Mouse (Mus musculus) midbrain, embryonic 10.5 days (tissue): ENCODE measurements around the gene B3gnt3. TPM values are rescaled to one million over a fixed set of nuclear protein-coding genes. Genes with fewer than 3 reads are reported as not detected.
"Not testable (repeated sequence)": the region's sequence is repeated elsewhere in the genome, so short reads cannot be mapped to it uniquely, and the experiment has no call there.

Source experiments
- DNase-seq: peaks from one replicate; pipeline ENCODE4 v3.0.0-alpha.2; 2017; ENCODE audit warnings: low spot score
- H3K27ac ChIP-seq: fragments of 300-500 bp; sonication (generic); replicated peaks from 2 replicates; pipeline ENCODE4 v1.5.1; 2016; ENCODE audit warnings: mild to moderate bottlenecking
- H3K27me3 ChIP-seq: fragments of 300-500 bp; sonication (generic); 2 replicates; pipeline ENCODE4 v1.6.1; 2016; ENCODE audit warnings: low read depth, mild to moderate bottlenecking; ENCODE audit not compliant: poor library complexity, severe bottlenecking
- H3K36me3 ChIP-seq: fragments of 300-500 bp; sonication (generic); 2 replicates; pipeline ENCODE4 v1.6.1; 2016; ENCODE audit warnings: mild to moderate bottlenecking, moderate library complexity
- H3K4me1 ChIP-seq: fragments of 300-500 bp; sonication (generic); 2 replicates; pipeline ENCODE4 v1.6.1; 2016
- H3K4me3 ChIP-seq: fragments of 300-500 bp; sonication (generic); 2 replicates; pipeline ENCODE4 v1.5.1; 2016; ENCODE audit warnings: mild to moderate bottlenecking, moderate library complexity
- H3K9me3 ChIP-seq: fragments of 300-500 bp; sonication (generic); replicated peaks from 2 replicates; pipeline ENCODE4 v1.6.1; 2016; ENCODE audit warnings: mild to moderate bottlenecking
- WGBS: fragments of 180-500 bp; shearing (Covaris S2); methylation state at CpG from one replicate; pipeline ENCODE4 v1.1.7; 2016; 5-methylcytosine and 5-hydroxymethylcytosine counted together
- polyA plus RNA-seq: library from polyadenylated mRNA; unstranded; fragments of >200 nt; fragmentation: Nextera tagmentation; extraction: Ambion mirVana; gene quantifications from 2 replicates; pipeline ENCODE4 v1.2.1, GENCODE M21; 2016

Gene B3gnt3
- 0.67 and 0.89 TPM in 2 replicates for polyA plus RNA-seq

DNA sequence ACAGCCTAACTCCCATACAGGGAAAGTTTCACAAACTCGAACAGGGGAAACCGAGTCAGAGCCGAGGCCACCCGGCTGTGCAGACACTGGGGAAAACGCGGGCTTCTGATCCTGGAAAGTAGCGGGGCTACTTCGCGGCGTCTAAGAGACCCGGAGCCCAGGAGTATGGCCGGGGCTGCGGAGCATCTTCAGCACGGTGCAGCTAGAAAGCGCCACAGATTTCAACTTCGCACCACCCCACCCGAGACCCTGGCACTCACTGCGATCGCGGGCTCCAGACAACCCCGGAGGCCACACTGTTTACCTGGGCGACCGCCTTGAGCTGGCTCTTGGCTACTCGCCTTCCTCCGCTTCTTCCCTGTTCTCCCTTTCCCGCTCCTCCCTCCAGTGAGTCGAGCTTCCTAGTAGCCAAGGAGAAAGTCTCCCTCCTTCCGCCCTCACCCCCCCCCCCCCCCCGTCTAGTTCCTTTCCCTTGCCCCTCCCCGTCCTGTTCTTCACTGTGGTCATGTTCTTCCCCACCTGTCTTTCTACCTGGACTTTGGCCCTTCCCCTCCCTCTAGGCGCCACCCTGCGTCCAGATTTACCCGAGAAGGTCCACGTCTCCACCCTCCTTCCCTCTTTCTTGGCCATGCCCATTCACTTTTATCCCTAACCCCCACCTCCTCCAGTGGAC, at the start of gene B3gnt3:
Gene B3gnt3, minus strand, starts transcription at position 376 of the 673 bp plus-strand sequence.
- Histone ChIP-seq H3K27ac (no peak within 1 kb of the TSS), H3K4me1 (peaks cover 8% of the 10 kb centered on the region; the same call in 1 of the 2 replicates), H3K4me3 (peak within 1 kb of the TSS; percentile 35), H3K9me3 (no peaks in the 10 kb centered on the region), H3K36me3 (no peaks in the 10 kb centered on the region), H3K27me3 (peaks cover 88% of the 10 kb centered on the region)
- 18% methylated on average over 32 of the region's 34 CpGs for WGBS
- DNase-seq, result no peak

DNA sequence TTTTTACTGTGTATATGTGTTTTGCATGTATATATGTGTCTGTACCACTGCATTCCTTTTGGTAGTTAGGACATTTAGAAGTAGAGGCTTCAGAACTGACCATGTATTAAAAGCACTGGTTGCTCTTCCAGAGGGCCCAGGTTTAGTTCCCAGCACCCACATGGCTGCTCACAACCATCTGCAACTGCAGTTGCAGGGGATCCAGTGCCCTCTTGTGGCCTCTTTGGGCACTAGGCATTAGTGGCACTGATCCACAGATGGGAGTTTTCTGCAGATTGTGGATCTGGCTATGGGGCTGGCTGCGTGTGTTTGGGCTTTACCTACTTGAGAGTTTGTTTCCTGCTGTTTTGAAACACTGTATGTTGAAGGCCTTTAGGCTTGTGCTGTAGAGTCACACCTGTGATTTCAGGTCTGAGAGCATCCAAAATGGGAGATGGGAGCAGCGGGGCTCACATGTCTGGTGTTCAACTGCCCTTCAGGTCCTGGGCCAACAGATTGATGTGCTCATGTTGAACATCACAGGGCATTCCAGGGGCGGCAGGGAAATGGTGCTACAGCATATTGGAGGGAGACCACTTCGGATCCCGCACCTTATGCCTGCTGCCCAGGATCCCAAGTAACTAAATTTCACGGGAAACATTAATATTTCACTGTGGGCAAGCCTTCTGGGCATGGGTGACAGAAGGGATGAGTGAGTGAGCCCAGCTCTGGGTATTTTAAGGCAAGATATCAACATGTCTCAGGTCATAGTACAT, 47.9 kb upstream of the B3gnt3 start:
- not testable (repeated sequence) for H3K27ac ChIP-seq, DNase-seq, H3K36me3 ChIP-seq, H3K4me3 ChIP-seq, H3K9me3 ChIP-seq, H3K27me3 ChIP-seq, H3K4me1 ChIP-seq
- WGBS, result 80% methylated on average over 6 of the region's 6 CpGs

DNA sequence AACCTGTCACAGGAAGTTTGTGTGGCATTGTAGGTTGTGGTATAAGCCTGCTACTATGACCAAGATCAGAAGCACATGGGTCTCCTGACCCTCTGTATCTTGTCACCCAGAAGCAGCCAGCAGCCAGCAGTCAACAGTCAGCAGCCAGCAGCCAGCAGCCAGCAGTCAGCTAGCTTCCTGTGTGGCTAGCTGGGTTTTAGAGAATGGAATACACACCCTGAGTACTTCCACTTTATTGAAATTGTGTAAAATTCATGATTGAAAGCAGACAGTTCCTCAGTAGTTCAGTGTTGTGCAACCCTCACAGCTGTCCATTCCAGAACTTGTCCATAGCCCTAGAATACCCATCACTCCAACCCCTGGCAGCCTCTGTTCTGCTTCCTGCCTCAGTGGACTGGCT, 45.5 kb upstream of the B3gnt3 start:
- not testable (repeated sequence) for H3K4me1 ChIP-seq, H3K27me3 ChIP-seq, H3K9me3 ChIP-seq, H3K36me3 ChIP-seq, H3K4me3 ChIP-seq, H3K27ac ChIP-seq, DNase-seq

DNA sequence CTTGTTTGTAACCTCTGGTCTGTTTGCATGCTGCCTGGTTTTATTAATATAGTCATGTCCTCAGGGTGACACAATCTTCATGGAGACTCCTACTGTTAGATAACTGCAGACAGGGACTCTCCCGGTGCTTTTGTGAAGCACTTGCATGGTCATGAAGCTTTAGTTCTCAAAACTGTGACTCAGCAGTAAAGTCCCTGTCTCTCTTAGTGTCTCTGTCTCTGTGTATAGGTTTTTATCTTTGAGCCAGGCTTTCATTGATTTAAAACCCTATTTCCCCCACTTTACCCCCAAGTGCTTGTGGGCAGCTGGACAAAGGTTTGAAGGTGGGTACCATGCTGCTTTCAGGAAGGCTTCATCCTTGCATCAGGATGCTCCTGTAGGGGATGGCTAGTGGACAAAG, 43.7 kb upstream of the B3gnt3 start:
- Histone ChIP-seq H3K27ac (no peak overlapping the region), H3K36me3 (no peaks in the 10 kb centered on the region), H3K27me3 (peaks cover 14% of the 10 kb centered on the region), H3K4me1 (peaks cover 9% of the 10 kb centered on the region), H3K9me3 (0 out of 2 replicates have a peak, but pooled peaks cover 2% of the 10 kb centered on the region), H3K4me3 (no peak overlapping the region)
- WGBS, result 88% methylated on average over 1 of the region's 1 CpGs
- DNase-seq, result peak; percentile 3

DNA sequence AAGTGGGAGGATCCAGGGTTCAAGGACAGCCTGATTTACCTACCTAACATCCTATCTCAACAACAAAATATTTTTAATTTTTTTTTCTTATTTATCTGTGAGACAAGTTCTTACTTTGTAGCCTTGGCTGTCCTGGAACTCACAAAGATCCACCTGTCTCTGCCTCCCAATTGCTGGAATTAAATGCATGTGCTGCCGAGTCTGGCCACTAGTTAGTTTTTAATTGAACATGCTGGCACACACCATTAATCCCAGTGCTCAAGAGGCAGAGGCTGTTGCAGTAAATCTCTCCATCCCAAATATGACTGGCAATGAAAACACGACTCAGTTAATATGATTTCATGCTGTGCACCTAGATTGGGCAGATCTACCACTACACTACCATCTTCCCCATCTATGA, 41.2 kb upstream of the B3gnt3 start:
- peaks cover 14% of the 10 kb centered on the region for H3K27me3 ChIP-seq
- H3K4me3 ChIP-seq, result no peak overlapping the region
- H3K36me3 ChIP-seq, result no peaks in the 10 kb centered on the region
- H3K9me3 ChIP-seq, result no peaks in the 10 kb centered on the region
- no peak overlapping the region for H3K27ac ChIP-seq
- 73% methylated on average over 2 of the region's 2 CpGs for WGBS
- DNase-seq, result no peak
- peaks cover 9% of the 10 kb centered on the region for H3K4me1 ChIP-seq

DNA sequence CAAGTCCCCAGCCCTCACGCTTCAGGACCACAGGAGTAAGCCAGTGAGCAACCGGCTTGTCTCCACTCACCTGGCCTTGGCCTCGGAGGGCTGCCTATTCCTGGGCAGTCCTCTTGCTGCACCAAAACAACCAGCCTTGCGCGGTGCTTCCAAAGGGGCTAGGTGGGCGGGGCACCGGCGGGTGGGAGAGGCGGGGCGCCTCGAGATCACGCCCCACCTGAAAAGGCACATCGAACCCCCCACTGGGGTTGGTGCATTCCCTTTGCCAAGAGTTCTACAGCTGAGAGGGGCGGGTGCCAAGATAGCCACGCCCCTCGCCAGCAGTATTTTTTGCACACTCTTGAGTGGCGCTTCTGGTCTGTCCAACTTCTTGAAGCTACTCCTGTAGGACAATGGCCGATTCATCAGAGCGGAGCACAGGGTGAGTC, 40.1 kb upstream of the B3gnt3 start:
- Histone ChIP-seq H3K9me3 (no peaks in the 10 kb centered on the region), H3K36me3 (no peaks in the 10 kb centered on the region), H3K4me1 (peaks cover 9% of the 10 kb centered on the region), H3K27me3 (peaks cover 14% of the 10 kb centered on the region), H3K4me3 (peak overlapping the region; percentile 43), H3K27ac (no peak overlapping the region)
- 5% methylated on average over 19 of the region's 19 CpGs for WGBS
- DNase-seq, result no peak

DNA sequence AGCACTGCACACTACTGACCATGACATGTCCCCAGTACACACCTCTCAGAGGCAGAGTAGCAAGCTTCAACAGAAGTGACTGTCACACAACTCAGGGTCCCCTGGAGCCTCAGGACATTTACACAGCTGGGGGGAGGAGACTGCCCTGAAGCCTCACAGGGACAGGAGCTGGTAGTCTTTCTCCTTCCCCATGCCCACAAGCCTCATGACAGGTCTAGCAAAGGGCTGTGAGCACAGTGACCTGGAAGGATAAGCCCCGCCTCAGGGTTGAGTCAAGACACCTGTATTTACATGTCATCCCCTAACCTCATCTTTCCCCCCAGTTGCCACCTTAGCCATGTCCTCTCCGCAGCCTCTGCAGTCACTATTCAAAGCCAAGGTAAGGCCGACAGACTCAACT, 39.6 kb upstream of the B3gnt3 start:
- Histone ChIP-seq H3K27ac (no peak overlapping the region), H3K36me3 (no peaks in the 10 kb centered on the region), H3K9me3 (no peaks in the 10 kb centered on the region), H3K4me3 (peak overlapping the region; percentile 43), H3K4me1 (peaks cover 9% of the 10 kb centered on the region), H3K27me3 (peaks cover 14% of the 10 kb centered on the region)
- 37% methylated on average over 3 of the region's 3 CpGs for WGBS
- DNase-seq, result no peak

DNA sequence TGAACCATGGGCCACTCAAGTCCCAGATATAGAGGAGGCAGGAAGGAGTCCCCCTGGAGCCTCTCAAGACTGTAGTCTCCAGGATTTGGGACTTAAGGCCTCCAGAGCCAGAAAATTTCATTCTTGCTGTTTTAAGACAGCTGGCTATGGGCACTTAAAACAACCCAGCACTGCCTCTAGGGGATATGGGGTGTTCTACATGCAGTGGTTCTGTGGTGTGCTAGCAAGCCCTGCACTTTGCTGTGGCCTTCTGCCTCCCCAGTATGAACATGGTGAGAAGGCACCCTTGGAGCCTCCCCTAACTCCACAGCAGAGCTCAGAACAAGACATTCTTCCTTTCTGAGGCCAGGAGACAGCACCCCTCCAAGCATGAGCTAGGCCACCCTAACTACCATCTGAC, 36.7 kb upstream of the B3gnt3 start:
- H3K27me3 ChIP-seq, result peaks cover 14% of the 10 kb centered on the region
- H3K36me3 ChIP-seq, H3K9me3 ChIP-seq, H3K27ac ChIP-seq, H3K4me1 ChIP-seq, H3K4me3 ChIP-seq, DNase-seq: not testable (repeated sequence)

DNA sequence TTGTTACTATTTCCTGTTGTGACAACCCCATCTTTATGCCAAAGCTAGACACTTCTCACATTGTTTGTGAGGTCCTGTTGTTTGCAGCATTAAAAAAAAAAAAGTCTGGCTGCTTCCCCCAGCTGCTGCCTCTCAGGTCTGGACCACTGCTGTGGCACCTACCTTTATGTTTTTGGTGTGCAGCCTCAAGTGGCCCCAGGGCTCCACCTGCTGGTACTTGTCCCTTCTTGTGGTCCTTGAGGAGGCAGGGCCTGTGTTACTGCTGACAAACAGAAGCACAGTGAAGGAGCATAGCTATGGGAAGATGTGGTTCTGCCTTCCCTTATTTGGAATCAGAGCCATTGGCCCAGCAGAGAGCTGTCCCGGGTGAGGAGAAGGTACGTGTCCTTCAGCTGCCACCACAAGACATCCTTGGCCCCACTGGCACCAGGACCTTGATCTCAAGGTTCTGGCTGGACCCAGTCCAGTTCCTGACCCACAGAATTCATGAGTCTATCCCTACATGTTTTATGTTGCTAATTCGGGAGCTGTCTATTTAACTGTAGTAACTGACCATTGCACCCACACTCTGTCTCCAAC, 30.2 kb upstream of the B3gnt3 start:
- H3K27ac ChIP-seq, result no peak overlapping the region
- H3K4me3 ChIP-seq, result no peak overlapping the region
- H3K4me1 ChIP-seq, result peaks cover 17% of the 10 kb centered on the region
- H3K27me3 ChIP-seq, result peaks cover 33% of the 10 kb centered on the region
- H3K9me3 ChIP-seq, result no peaks in the 10 kb centered on the region
- 49% methylated on average over 3 of the region's 3 CpGs for WGBS
- H3K36me3 ChIP-seq, result no peaks in the 10 kb centered on the region
- DNase-seq, result peak; percentile 40

DNA sequence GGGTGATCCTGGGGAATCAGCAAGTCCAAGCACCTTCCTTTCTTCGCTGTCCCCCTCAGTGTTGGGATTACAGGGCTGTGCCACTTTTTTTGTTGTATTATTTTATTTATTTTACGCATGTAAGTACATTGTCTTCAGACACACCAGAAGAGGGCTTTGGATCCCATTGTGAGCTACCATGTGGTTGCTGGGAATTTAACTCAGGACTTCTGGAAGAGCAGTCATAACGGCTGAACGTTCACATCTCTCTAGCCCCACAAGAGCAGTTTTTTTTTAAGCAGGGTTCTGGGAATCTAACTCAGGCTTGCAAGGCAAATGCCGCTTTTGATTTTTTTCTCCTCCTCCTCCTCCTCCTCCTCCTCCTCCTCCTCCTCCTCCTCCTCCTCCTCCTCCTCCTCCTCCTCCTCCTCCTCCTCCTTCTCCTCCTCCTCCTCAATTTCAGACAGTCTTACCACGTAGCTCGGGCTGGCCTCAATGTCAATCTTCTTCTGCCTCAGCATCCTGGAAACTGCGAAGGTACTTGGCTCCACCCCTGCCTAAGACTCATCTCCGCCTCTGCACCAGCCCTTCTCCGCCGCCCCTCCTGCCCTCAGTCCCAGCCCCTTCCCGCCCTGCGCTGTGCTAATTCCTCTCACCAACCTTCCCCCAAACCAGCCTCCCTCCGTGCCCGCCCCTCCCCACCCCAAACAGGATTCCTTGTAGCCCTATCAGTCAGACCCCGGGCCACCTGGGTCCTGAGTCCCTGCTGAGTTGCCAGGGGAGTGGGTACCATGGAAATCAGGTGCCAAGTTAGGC, 27.4 kb upstream of the B3gnt3 start:
- WGBS, result 5% methylated on average over 13 of the region's 16 CpGs
- peak overlapping the region; percentile 76 for H3K27ac ChIP-seq
- DNase-seq, result peak; percentile 50
- no peaks in the 10 kb centered on the region for H3K36me3 ChIP-seq
- peak overlapping the region; percentile 52 for H3K4me3 ChIP-seq
- H3K9me3 ChIP-seq, result no peaks in the 10 kb centered on the region
- peaks cover 54% of the 10 kb centered on the region for H3K27me3 ChIP-seq
- peaks cover 34% of the 10 kb centered on the region for H3K4me1 ChIP-seq

DNA sequence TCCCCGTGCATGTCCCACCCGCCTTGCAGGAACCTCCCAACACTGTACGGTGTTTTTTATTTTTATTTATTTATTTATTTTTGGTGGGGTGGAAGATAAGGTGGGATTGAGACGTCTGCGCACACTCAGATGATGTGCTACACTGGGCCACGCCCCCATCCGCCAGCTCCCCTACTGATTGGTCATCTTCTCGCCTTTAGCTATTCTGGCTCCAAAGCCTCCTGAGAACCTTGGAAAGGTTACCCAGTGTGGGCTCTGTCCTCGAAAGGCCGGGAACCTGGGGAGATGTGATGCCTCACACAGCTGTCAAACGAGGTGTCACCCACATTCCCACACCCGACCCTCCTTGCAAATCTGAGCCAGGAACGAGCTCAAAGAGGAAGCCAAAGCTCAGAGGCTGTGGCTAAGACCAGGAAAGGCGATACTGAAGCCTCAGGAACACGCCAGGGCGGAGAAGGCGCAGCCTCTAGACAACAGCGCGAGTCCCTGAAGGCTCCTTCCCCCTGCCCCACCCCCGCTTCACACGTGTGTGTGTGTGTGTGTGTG, 26.7 kb upstream of the B3gnt3 start:
- no peaks in the 10 kb centered on the region for H3K36me3 ChIP-seq
- peak; percentile 59 for DNase-seq
- peak overlapping the region; percentile 76 for H3K27ac ChIP-seq
- H3K4me3 ChIP-seq, result peak overlapping the region; percentile 52
- H3K4me1 ChIP-seq, result peaks cover 34% of the 10 kb centered on the region
- 6% methylated on average over 21 of the region's 21 CpGs for WGBS
- H3K9me3 ChIP-seq, result no peaks in the 10 kb centered on the region
- H3K27me3 ChIP-seq, result peaks cover 60% of the 10 kb centered on the region

DNA sequence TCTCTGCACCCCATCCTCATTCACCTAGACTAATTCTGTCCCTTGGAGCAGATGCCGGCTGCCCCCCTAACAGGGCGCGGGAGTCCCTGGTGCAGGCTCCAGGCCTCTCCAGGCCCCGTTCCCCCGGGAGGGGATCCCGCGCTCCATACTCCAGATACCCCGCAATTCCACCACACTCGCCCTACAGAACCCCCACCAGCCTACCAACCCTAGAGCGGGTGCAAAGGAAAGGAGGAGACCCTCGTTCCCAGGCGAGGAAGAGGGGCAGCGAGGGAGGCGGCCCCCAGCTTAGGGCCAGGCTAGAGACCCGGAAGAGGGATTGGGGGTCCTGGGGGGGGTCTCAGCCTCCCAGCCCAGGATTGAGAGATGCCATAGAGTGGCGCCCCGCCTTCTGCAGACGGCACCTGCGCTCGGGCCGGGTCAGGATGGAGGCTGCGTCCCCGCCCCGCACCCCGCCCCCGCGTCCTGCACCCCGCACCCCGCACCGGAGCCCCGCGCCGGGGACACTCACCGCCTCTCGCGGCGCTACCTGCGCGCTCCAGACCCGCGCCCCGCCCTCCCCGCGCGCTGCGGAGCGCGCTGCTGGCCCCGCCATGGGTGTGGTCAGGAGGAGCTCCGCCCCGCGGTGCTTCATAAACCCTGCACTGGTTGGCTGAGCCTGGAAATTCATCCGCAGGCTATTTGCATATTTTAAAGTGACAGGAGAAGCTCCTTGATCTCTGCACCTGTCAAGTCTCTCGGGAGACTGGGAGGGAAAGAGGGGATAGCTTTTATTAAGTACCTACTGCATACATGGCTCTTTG, 23.7 kb upstream of the B3gnt3 start, which contains the start of gene Fcho1:
Gene Fcho1, minus strand, starts transcription at position 595 of the 803 bp plus-strand sequence.
- Histone ChIP-seq H3K4me1 (peaks cover 60% of the 10 kb centered on the region), H3K4me3 (peak within 1 kb of the TSS; percentile 87), H3K36me3 (no peaks in the 10 kb centered on the region), H3K27ac (peak within 1 kb of the TSS; percentile 85), H3K27me3 (peaks cover 55% of the 10 kb centered on the region), H3K9me3 (no peaks in the 10 kb centered on the region)
- WGBS, result 1% methylated on average over 52 of the region's 54 CpGs
- DNase-seq, result peak; percentile 82
